In genomic region chr7:99445833-99446232, GRCm38 (mm10) we compare ENCODE assay signal across 12 mouse cellular contexts. TPM values are rescaled to one million over a fixed set of nuclear protein-coding genes. Genes with fewer than 3 reads are reported as not detected.
DNase-seq lines count a peak whose midpoint lies in the region; ATAC-seq and TF ChIP-seq lines count a peak whose summit lies in the region.
"Had no signal": no experiment of that assay in that cellular context is flagged by ENCODE, and none has a peak within 500 bp of the region (broad histone marks: within the 10 kb centered on the region; RNA-seq: fewer than 3 reads in every experiment).

No protein-coding gene starts in this region.

- H3K4me1 ChIP-seq in kidney, adult 2 months (ENCODE audit: control insufficient read depth, insufficient read depth, low read length), result peaks cover 14% of the 10 kb centered on the region

- H3K27me3 ChIP-seq in kidney, adult 2 months (replicated peaks; ENCODE audit: control insufficient read depth, insufficient read depth, low read length), result no peaks in the 10 kb centered on the region
- H3K27me3 ChIP-seq: limb, embryonic 12.5 days had no signal

- ATAC-seq in erythroblast, adult 5-6 weeks (replicated peaks; ENCODE audit: low FRiP score, poor library complexity, severe bottlenecking), result 0 out of 2 replicates have a peak, but pooled peaks have one; percentile 32

- H3K4me3 ChIP-seq in kidney, adult 2 months (ENCODE audit: insufficient read depth, low read depth, low read length), result no peak overlapping the region
- H3K4me3 ChIP-seq: limb, embryonic 12.5 days had no signal

- H3K27ac ChIP-seq in kidney, adult 2 months (ENCODE audit: insufficient read depth, low read depth, low read length), result no peak overlapping the region
- H3K27ac ChIP-seq: limb, embryonic 12.5 days had no signal

- no peaks in the 10 kb centered on the region for H3K36me3 ChIP-seq in kidney, adult 2 months (ENCODE audit: control insufficient read depth, insufficient read depth, low read length)
- H3K36me3 ChIP-seq: limb, embryonic 12.5 days had no signal

- no peak for TF ChIP-seq POLR2A in kidney, adult 2 months (IDR thresholded peaks at IDR 0.05; ENCODE audit: low read depth, low read length)

- no peak for DNase-seq in kidney, adult 2 months
- DNase-seq in kidney, adult 8-10 months, result no peak
- peak; percentile 33 for DNase-seq in thymus, postnatal 4 days
- DNase-seq in thymus, postnatal 36 days, result no peak
- peak; percentile 61 for DNase-seq in testis, postnatal 10 days (ENCODE audit: low spot score)
- no peak for DNase-seq in left cerebral cortex, postnatal 4 days
- DNase-seq in right cerebral cortex, postnatal 25 days, result no peak
- DNase-seq: cerebellum, adult 9-11 months; gastrocnemius, postnatal 10 days had no signal

- WGBS in kidney, adult 2 months, result 100% methylated on average over 2 of the region's 2 CpGs

- peak; percentile 38; the same call in 1 of the 2 replicates for TF ChIP-seq CTCF in kidney, adult 2 months (conservative IDR thresholded peaks at IDR 0.05; ENCODE audit: insufficient read depth, insufficient read length, low read depth, low read length)

- intact Hi-C loops in left cerebral cortex, postnatal 4 days (cut with DNase I), result no loop called here

RNA-seq across cellular contexts. Expression of gene Klhl35, which starts 20.0 kb away (rescaled TPM):
- 0.16 and 0.23 TPM in 2 replicates for polyA plus RNA-seq in kidney, adult 2 months (2012; rRNA removed)
- total RNA-seq in erythroblast, adult 5-6 weeks (2015; ENCODE audit: low replicate concordance), result 1.9 TPM in 1 of 2 replicates, not detected in the other
- total RNA-seq in erythroblast, adult 5-6 weeks (2017; ENCODE audit: low replicate concordance), result not detected in 2 replicates
- total RNA-seq in left cerebral cortex, postnatal 4 days (2021), result 1 to 10 TPM; 4.8 to 5.8 TPM
- total RNA-seq: monocyte, adult 5-6 weeks had no signal

RNA-seq across cellular contexts. Expression of gene Rps3, which starts 37.7 kb away (rescaled TPM):
- 240 and 386 TPM in 2 replicates for polyA plus RNA-seq in kidney, adult 2 months (2012; rRNA removed)
- 292 and 308 TPM in 2 replicates for total RNA-seq in erythroblast, adult 5-6 weeks (2015; ENCODE audit: low replicate concordance)
- total RNA-seq in erythroblast, adult 5-6 weeks (2017; ENCODE audit: low replicate concordance), result 237 and 436 TPM in 2 replicates
- 100 to 1,000 TPM; 379 to 396 TPM for total RNA-seq in left cerebral cortex, postnatal 4 days (2021)

Comparison
In these comparisons a context has a peak if more than half of its experiments do, and no peak if none do; other contexts are left out.
1. DNase-seq: peak in thymus, postnatal 4 days (single experiment) and testis, postnatal 10 days (single experiment); none in kidney, adult 2 months (single experiment), kidney, adult 8-10 months (0 of 2), thymus, postnatal 36 days (0 of 2), left cerebral cortex, postnatal 4 days (single experiment) and right cerebral cortex, postnatal 25 days (single experiment).